Mouse (Mus musculus): Measurements from ENCODE around the gene Hlx.

GRCm38 (mm10) chr1:184771891-184772249, 39.5 kb upstream of the Hlx start:
- TF ChIP-seq CTCF (IDR thresholded peaks at IDR 0.05; ENCODE audit: control insufficient read depth, insufficient read depth, low read length) (no peak), POLR2A (IDR thresholded peaks at IDR 0.05; ENCODE audit: borderline replicate concordance, control insufficient read depth, low read depth, low read length) (no peak)
